Mouse (Mus musculus): Measurements from ENCODE around the gene Mip.
"Not testable (repeated sequence)": the region's sequence is repeated elsewhere in the genome, so short reads cannot be mapped to it uniquely, and the experiment has no call there.

The Mip gene

DNA sequence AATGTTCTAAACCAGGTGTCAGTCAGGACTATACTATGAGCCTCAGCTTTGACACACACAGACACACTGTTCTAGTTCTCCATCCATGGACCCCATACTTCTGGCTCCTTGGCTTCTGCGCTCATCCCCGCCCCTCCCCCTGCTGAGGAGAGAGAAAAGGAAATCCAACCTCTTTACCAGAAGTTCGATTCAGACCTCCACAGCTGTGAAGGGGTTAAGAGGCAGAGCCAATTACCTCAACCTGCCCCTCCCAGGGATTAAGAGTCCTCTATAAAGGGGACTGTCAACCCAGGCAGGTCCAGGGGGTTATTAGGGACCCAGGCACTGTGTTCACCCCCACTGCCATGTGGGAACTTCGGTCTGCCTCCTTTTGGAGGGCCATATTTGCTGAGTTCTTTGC lies at the start of gene Mip:
Gene Mip (plus strand): TSS at position 301 of the 400 bp plus-strand sequence.
- no peak for DNase-seq

DNA sequence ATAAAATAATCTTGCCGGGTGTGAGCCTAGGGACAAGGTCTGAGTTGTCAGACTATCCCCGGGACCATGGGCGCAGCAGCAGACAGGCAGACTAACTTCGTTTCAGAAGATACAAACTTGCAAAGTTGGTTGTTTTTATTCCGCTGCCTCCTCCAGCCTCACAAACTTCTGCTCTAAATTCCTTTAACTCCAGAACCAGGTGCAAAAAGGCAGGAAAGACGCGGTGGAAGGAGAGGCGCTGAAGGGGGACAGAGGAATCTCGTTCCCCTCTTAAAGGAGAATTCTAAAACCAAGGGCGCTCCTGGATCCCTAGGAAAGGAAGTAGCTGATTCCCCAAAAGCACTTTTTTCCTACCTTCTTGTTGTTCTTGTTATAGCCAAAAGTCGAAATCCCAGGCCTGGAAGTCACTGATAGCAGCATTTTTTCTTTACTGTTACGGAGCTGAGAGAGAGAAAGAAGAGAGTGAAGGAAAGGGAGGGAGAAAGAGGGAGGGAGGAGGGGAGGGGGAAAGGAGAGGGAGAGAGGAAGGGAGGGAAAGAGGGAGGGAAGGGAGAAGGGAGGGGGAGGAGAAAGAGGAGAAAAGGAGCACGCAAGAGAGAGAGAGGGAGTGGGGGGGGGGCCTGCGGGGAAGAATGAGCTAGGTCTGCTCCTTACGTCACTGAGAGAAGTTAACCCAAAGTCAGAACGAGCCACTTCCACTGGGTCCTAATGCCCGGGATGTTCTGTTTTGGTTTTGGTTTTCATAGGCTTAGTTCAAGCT lies 49.5 kb upstream of the Mip start:
- peak; percentile 55 for DNase-seq

DNA sequence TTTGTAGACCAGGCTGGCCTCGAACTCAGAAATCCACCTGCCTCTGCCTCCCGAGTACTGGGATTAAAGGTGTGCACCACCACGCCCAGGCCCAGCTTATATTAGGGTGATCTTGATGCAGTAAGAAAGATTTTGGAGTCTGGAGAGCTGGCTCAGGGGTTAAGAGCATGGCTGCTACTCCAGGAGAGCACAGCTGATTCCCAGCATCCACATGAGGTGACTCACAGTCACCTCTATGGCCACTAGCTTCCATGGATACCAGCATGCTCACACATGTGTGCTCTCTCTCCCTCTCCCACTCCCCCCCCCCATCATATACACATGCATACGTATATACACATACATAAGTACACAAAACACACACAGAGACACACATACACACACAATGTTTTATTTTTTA lies 48.3 kb upstream of the Mip start:
- no peak for DNase-seq

DNA sequence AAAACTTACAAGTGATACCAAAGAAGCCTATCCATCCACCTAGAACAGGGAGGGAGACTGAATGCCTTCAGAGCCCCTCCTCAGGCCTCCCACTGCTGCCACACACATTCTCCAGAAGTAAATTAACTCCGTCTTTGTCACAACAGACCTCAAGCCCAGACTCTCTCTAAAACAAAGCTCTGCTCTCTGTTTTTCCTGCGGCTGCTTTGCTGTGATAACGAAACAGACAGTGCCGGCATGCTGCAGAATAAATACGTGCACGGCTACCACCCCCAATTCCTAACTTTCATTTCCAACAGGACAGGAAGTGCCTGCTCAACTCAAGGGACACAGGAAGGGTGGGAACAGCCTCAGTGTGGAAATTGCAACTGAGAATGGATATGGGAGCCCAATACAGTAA lies 45.6 kb upstream of the Mip start, which contains the start of gene Rbms2:
Gene Rbms2 (minus strand): TSS at position 309 of the 400 bp plus-strand sequence.
- DNase-seq, result no peak

DNA sequence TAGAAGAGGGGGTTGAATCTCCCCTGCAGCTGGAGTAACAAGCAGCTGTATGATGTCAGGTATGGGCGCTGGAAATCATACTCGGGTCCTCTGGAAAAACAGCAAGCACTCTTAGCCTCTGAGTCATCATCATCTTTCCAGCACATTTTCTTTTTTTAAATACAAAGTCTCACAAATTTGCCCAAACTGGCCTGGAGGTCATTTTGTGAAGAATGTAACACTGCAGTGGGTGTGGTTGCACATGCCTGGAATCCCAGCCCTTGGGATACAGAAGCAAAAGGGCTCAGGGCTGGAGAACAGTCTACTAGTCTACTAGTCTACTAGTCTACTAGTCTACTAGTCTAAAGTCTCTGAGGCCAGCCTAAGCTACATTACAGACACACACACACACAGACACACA lies 41.3 kb upstream of the Mip start:
- DNase-seq, result no peak

DNA sequence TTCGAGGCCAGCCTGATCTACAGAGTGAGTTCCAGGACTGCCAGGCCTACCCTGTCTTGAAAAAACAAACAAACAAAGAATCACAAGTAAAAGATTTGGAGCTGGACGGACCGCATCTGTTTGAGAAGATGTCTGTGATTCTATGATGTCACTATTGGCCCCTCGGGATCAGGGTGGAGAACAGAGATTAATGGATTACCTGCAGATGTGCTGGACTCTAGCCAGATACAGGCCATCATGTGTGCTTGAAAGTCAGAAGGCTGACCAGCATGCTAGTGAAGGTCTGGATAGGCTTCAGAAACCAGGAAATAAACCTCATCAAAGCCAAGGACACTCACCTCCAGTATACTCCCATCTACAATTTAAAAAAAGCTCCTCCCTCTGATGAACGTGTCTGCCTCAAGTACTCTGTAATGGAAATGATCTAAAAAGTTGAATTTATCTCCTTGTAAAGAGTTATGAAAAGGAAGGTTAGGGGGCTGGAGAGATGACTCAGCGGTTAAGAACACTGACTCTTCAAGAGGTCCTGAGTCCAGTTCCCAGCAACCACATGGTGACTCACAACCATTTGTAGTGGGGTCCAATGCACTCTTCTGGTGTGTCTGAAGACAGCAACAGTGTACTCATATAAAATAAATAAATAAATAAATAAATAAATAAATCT lies 40.2 kb upstream of the Mip start:
- DNase-seq, result no peak

DNA sequence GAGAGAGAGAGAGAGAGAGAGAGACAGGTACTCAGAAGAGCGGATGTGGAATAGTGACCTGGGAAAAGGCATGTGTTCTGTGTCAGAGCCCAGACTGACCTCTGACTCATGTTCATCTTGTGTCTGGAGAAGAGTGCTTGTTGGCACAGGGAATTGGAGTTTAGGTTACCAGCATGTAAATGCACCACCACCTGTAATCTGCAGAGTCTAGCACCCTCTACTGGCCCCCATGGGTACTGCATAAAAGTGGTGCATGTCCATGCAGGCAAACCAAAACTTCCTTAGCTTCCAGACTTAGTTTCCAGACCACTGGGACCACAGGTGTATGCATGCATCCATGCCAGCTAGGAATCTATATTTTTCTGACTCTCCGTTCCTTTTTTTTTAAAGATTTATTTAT lies 39.7 kb upstream of the Mip start:
- peak; percentile 80 for DNase-seq

DNA sequence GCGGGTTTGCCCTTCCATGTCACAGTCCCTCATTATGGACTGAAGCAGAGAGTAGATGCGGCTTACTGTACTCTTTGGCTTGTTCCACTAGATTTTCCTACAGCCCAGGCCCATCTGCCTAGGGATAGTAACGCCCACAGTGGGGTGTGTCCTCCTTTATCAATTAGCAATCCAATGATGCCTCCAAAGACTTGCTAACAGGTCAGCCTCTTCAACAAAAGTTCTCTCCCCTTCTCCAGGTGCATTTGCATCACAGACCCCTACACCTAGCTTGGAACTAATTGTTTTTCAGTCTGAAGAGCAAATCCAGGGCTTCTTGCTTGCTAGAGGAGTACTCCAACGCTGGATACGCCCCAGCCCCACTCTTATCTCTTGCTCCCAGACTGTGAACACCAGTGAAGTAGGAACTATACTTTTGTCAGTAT lies 38.4 kb upstream of the Mip start:
- no peak for DNase-seq

DNA sequence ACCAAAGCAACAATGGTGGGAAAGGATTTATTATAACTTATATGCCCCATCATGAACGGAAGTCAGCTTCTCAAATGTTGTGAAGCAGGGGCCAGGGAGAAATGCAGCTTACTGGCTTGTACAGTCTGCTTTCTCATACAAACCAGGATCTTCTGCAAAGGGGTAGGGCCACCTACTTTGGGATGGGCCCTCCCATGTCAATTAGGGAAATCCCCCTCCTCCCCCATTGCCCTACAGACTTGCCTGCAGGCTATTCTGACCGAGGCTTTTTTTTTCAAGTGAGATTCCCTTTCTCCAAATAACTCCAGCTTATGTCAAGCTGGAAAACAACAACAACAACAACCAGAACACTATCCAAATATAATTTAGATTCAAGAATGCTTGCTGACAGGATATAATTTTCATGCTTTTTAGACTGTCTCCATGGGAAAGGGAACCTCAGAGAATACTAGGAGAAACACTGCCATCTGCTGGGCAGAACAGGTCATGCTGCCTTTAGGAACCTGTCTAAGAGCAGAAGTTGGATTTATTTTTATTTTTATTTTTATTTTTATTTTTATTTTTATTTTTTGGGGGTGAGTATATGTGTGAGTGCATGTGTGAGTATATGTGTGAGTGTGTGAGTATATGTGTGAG lies 37.3 kb upstream of the Mip start:
- peak; percentile 76 for DNase-seq

DNA sequence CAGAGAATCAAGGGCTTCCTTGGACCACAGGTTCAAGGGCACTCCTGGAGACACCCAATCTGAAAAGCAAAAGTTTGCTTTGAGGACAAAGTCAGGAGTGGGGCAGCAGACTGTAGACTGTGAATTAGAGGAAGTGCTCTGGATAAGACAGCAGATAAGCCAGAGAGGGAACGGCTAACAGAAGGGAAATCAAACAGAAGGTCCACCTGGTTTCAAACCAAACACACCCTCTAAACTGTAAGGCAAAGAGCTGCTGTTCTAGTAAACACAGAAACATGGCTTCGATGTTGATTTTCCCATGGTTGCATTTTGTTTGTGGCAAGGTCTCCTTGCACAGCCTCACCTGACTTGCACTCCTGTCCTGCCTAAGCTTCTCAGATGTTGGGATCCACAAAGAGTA lies 34.2 kb upstream of the Mip start:
- DNase-seq, result no peak

DNA sequence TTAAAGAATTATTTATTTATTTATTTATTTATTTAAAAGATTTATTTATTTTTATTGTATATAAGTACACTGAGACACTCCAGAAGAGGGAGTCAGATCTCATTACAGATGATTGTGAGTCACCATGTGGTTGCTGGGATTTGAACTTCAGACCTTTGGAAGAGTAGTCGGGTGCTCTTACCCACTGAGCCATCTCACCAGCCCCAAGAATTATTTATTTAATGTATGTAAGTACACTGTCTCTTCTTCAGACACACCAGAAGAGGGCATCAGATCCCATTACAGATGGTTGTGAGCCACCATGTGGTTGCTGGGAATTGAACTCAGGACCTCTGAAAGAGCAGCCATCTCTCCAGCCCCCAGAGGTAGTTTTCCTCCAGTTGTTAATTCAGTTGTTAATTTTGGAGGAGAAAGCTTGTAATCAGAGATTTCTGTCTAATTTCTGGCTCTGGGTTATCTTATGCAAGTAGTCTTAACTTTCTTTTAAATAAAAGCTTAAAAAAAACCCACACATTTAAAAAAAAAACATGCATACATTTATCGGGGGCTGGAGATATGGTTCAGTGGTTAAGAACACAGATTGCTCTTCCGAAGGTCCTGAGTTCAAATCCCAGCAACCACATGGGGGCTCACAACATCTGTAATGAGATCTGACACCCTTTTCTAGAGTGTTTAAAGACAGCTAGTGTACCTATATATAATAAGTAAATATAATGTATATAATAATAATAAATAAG lies 33.4 kb upstream of the Mip start:
- not testable (repeated sequence) for DNase-seq

DNA sequence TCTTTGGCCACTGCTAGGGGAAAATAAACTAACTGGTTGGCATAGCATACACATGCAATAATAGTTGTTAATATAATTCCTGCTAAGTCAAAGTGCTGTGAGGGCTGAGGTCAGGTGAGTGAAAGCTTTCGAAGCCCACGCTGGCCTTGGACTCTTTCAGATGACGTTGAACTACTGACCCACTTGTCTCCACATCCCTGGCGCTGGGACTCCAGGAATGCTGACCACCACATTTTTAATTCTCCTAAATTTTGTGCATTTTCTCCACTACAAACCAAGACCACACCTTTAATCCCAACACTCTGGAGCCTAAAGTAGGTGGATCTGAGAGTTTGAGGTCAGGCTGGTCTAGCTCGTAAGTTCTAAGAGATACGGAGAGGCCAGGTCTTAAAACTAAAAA lies 32.5 kb upstream of the Mip start:
- DNase-seq, result no peak

DNA sequence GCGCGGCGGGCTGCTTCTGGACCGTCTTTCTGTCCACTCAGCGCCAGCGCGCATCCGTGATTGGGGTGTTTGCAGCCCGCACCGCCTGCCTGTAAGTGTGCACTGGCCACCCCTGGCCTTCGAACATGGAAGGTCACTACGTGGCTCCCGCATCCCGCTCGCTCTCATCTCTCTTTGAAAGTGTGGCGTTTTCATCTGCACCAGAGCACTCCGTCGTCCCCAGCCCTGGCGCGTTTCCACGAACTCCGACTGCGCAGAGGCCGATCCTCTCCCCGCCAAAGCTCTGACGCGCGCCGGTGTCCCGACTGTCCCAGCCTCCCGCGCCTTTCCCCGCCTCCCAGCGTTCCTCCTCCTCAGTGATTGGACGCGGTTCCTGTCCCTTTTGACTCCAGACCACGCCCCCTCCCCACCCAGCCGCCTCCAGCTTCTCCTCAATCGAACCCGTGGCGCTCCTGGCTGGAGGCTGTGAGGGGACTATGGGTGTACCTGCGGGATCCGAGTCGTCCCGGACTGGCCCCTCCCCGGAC lies 31.6 kb upstream of the Mip start, which contains the start of gene Gls2:
Gene Gls2 (plus strand): TSS at position 434 of the 527 bp plus-strand sequence.
- peak; percentile 94 for DNase-seq

DNA sequence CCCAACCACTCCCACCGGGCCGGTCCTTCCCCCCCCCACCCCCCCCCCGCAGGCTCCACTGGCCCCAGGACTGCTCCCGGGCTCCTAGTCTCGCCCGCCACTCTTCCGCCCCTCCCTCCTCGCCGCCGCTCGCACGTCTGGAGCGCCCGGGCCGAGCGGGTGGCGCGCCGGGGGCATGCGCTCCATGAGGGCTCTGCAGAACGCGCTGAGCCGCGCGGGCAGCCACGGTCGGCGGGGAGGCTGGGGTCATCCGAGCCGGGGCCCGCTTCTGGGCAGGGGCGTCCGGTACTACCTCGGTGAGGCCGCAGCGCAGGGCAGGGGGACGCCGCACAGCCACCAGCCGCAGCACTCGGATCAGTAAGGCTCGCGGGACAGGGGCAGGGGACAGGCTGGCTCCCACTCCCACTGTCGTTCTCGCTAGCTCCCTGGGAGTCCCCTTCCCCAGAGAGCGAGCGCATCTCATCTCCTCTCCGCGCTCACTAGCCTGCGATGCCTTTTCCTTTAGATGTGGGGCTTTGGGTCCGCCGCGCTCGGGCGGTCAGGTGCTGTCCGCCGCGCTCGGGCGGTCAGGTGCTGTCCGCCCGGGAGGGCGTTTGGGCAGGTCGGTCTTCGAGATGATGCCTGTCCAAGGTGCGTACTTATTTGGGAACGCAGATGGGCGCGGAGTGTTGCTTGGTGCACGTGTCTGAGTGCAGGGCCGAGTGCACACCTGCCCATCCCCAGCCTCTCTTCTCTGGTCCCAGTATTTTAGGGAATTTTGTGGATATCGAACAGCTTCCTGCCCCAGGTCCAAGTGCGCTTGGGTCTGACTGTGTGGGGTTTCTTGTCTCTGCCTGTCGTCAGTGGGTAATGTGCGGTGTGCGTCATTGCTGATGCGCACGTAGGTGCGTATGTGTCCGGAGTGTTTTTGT lies 30.8 kb upstream of the Mip start:
- no peak for DNase-seq

DNA sequence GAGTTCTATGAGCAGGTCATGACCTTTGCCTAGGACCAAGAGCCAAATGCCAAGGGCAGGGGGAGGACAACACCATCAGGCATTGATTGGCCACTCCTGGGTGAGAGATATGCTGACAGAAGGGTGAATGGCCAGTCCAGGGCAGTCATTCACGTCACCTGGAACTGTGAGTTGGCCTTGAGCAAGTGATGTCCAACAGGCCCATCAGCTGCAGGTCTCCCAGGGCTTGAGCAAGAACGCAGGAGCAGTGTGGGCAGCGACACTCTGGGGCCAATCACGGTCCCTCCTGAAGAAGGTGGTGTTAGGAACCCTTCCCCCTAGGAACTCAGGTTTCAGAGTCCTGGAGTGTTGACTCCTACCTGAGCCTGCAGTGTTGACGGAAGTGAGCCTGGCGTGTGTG lies 23.8 kb upstream of the Mip start:
- no peak for DNase-seq

DNA sequence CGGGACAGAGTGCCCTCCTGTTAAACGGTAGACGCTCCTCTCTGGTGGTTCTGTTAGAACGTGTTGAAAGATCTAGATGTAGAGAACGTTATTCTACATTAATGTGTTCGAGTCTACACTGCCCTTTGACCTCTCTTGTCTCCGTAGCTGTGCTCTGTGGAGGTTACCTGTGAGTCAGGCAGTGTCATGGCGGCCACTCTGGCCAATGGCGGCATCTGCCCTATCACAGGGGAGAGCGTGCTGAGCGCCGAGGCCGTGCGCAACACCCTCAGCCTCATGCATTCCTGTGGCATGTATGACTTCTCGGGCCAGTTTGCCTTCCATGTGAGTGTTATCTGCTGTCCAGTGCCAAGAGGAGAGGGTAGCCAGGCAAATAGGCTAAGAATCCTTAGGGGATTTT lies 20.7 kb upstream of the Mip start:
- no peak for DNase-seq

DNA sequence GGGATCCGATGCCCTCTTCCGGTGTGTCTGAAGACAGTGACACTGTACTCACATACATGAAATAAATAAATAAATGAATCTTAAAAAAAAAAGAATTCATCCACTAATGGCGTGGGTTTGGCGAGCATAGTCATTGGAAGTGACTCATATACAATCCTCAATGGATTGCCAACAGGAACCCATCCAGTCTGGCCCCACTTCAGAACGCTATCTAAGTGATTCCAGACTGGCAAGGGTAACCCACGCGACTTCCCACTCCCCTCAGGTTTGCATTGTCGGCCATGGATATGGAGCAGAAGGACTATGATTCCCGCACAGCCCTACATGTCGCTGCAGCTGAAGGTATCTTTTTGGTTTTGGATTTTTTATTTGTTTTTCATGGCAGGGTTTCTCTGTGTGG lies 17.3 kb upstream of the Mip start:
- DNase-seq, result no peak

DNA sequence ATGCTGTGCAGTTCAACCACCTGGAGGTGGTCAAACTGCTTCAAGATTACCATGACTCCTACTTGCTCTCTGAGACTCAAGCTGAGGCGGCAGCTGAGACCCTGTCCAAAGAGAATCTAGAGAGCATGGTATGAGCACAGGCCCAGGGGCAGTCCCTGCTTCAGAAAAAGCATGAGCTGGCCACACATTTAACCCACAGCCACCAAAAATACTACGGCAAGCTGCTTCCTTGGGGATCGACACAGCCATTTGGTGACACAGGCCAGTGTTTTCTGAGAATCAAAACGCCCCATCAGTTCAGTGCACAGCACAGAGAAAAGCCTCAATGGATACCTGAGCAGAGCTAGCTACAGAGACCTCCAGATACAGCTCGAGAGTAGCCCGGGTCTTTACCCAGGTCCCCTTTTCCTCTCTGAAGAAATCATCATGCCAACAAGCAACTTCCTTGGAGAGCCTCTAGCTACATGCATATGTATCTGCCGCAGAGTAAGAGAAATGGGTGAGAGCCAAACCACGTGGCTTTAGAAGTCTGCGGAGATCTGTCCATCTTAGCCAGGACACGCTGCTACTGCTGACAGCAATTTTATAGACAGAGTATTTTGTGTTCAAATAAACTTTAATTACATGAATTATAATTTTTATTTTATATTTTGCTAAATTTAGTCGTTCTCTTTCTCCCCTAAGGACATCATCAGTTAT lies 16.2 kb upstream of the Mip start:
- DNase-seq, result no peak

DNA sequence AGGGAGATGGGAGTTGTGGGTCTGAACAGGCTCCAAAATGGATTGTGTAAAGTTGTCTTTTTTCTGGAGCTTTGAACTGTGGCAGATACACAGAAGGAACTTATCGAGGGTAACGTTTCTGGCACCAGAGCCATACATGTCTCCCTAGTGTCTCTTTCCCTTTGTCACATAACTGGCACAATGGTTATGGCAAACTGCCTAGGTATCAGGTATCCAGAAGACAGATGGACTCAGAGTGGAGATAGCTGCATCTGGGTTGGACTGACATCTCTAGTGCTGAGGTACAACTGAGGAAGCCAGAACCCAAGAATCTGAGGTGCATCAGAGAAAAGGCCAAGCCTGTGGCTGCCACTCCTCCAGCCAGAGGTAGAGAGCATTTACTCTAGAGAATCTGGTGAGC lies 15.5 kb upstream of the Mip start:
- no peak for DNase-seq

DNA sequence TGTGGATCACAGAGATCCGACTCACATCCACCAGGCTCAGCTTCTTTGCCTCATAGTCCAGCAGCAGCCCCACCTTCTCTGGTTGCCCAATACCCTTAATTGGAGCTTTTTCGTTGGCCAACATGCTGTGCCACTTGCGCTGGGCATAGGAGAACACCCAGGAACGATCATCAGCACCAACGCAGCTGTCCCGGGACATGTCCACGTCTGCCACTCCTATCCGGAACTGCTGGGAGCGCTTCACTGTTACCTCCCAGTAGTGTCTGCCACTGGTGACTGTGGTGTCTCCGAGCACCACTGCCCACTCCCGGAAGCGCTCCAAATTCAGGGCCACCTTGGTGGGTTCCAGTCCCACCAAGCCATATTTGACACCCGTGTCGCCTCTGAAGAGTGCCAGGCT lies 14.7 kb upstream of the Mip start:
- DNase-seq, result peak; percentile 16

DNA sequence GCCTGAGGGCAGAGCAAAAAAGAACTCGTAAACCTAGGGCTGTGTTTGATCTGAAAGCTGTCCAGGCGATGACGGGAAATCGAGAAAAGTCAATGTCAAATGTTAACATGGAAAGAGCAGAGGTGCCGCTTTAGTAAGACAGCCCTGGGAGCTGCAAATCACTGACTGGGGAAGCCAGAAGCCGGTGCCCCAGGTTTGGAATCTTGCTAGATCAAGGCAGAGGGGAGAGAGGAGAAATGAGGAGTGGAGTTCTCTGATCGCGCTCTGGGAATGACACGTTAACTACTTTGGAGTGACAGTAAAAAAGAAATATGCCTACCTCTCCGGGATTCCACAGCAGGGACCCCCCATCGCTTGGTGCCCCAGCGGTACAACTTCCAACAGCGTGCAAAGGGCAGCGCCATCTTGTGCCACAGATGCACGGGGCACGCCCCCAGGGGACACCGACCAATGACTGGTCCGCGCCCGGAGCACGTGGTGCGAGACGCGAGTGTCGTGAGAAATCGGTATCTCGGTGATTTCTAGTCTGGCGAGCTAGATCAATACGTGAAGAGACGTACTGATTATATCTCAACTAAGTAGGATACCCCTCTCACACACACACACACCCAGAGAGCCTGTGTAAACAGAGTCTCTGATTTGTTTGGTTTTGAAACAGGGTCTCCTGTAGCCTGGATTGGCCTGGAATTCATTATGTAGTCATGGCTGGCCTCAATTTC lies 14.1 kb upstream of the Mip start, which contains the start of gene Spryd4:
Gene Spryd4 (minus strand): TSS at position 418 of the 719 bp plus-strand sequence.
- peak; percentile 88 for DNase-seq
